Mouse (Mus musculus) liver, embryonic 14.5 days (tissue): Measurements from ENCODE around the gene Rnf113a2. TPM values are rescaled to one million over a fixed set of nuclear protein-coding genes. Genes with fewer than 3 reads are reported as not detected.

ENCODE experiments used
- ATAC-seq: fragments of 200-750 bp; cut with Nextera tagmentation; 2 replicates; pipeline ENCODE4 v1.8.0; 2017; ENCODE audit warnings: moderate number of reproducible peaks, mild to moderate bottlenecking, moderate library complexity; ENCODE audit not compliant: insufficient read depth
- DNase-seq, 3 experiments: peaks; one replicate each; pipeline ENCODE4 v3.0.0-alpha.2; 2012 to 2013; ENCODE audit warnings: low read depth in 3 of 3, low spot score in 3 of 3
- H3K27ac ChIP-seq: fragments of 300-500 bp; sonication (generic); 2 replicates; pipeline ENCODE4 v1.5.1; 2014; ENCODE audit warnings: moderate library complexity, mild to moderate bottlenecking, control low read depth, inconsistent platforms
- H3K27me3 ChIP-seq: fragments of 300-500 bp; sonication (generic); 2 replicates; pipeline ENCODE4 v1.6.1; 2014; ENCODE audit warnings: mild to moderate bottlenecking, low read length, moderate library complexity; ENCODE audit not compliant: control insufficient read depth, insufficient read depth
- H3K36me3 ChIP-seq: fragments of 300-500 bp; sonication (generic); replicated peaks from 2 replicates; pipeline ENCODE4 v1.6.1; 2014; ENCODE audit warnings: low read depth; ENCODE audit not compliant: control insufficient read depth, insufficient read depth
- H3K4me1 ChIP-seq, 2 experiments: fragments of 200-500 bp in 1 of 2; fragments of 300-500 bp in 1 of 2; sonication (generic) in 1 of 2; replicated peaks; 2 replicates each; pipeline ENCODE4 v1.6.1; 2012 to 2014; ENCODE audit warnings: antibody characterized with exemption in 1 of 2, inconsistent platforms in 1 of 2, low read length in 1 of 2; ENCODE audit not compliant: control insufficient read depth in 2 of 2, insufficient read depth in 2 of 2
- H3K4me2 ChIP-seq: fragments of 300-500 bp; sonication (generic); 2 replicates; pipeline ENCODE4 v1.6.1; 2014; ENCODE audit warnings: low read depth, mild to moderate bottlenecking, control low read depth, moderate library complexity
- H3K4me3 ChIP-seq, 2 experiments: fragments of 200-500 bp in 1 of 2; fragments of 300-500 bp in 1 of 2; sonication (generic) in 1 of 2; 2 replicates each; pipeline ENCODE4 v1.5.1; 2012 to 2014; ENCODE audit warnings: low read depth in 2 of 2, low read length in 2 of 2, mild to moderate bottlenecking in 2 of 2, control low read depth in 1 of 2, inconsistent platforms in 1 of 2, moderate library complexity in 1 of 2; ENCODE audit not compliant: insufficient read depth in 1 of 2
- H3K9ac ChIP-seq: fragments of 300-500 bp; sonication (generic); replicated peaks from 2 replicates; pipeline ENCODE4 v1.6.1; 2014; ENCODE audit warnings: mild to moderate bottlenecking, control low read depth, moderate library complexity
- H3K9me3 ChIP-seq: fragments of 300-500 bp; sonication (generic); 2 replicates; pipeline ENCODE4 v1.6.1; 2016; ENCODE audit warnings: low read length, mixed read lengths; ENCODE audit not compliant: control insufficient read depth
- CTCF ChIP-seq: IDR thresholded peaks from 2 replicates; pipeline ENCODE4 v1.5.1; 2016; ENCODE audit warnings: antibody characterized with exemption, low read depth, control low read depth
- EP300 ChIP-seq: IDR thresholded peaks from 2 replicates; pipeline ENCODE4 v1.6.1; 2016; ENCODE audit warnings: antibody characterized with exemption, low read depth
- WGBS: fragments of 180-500 bp; shearing (Covaris S2); extraction: QIAGEN DNeasy Blood & Tissue Kit; methylation state at CpG from one replicate; pipeline ENCODE4 v1.1.7; 2014; ENCODE audit not compliant: insufficient replicate concordance; 5-methylcytosine and 5-hydroxymethylcytosine counted together
- polyA plus RNA-seq, 2 experiments: library from polyadenylated mRNA; depleted of rRNA in 1 of 2; stranded (reverse) in 1 of 2; unstranded in 1 of 2; fragments of >200 nt; fragmentation: Nextera tagmentation in 1 of 2; extraction: Ambion mirVana in 1 of 2; gene quantifications; 2 replicates each; pipeline versions ENCODE4 v1.2.1 to v1.2.3; 2012 to 2014

Gene Rnf113a2
- polyA plus RNA-seq, 2 experiments, result 10.0 to 13.2 TPM

- Histone ChIP-seq H3K27ac (no peak overlapping the region), H3K36me3 (no peaks in the 10 kb centered on the region), H3K9me3 (no peaks in the 10 kb centered on the region), H3K9ac (peak overlapping the region; percentile 75), H3K4me1 (peaks cover 20 to 21% of the 10 kb centered on the region in 2 experiments), H3K4me3 (peak overlapping the region in 1 of 2 experiments; percentile 92; a peak in 2 of 4 replicates), H3K4me2 (peak overlapping the region; percentile 95), H3K27me3 (no peaks in the 10 kb centered on the region)
- 45% methylated on average over 10 of the region's 10 CpGs for WGBS
- ATAC-seq, result no peak
- DNase-seq, result no peak
- TF ChIP-seq EP300 (no peak), CTCF (no peak)
Observed at GRCm38 (mm10) chr12:84449887-84450286, 32.9 kb downstream of the Rnf113a2 start.

GRCm38 (mm10) chr12:84450351-84450717 is 33.3 kb downstream of the Rnf113a2 start:
- Histone ChIP-seq H3K9me3 (no peaks in the 10 kb centered on the region), H3K27me3 (no peaks in the 10 kb centered on the region), H3K4me3 (peak overlapping the region; percentile 60 to 92), H3K36me3 (no peaks in the 10 kb centered on the region), H3K4me1 (peaks cover 20 to 21% of the 10 kb centered on the region in 2 experiments), H3K9ac (peak overlapping the region; percentile 75), H3K4me2 (peak overlapping the region; percentile 95), H3K27ac (peak overlapping the region; percentile 52)
- no peak for TF ChIP-seq EP300
- TF ChIP-seq CTCF, result no peak
- DNase-seq (peak in 2 of 3 experiments; percentile 4 to 27), ATAC-seq (peak; percentile 1; the same call in 1 of the 2 replicates)
- 0% methylated on average over 6 of the region's 6 CpGs for WGBS

- H3K27me3 ChIP-seq, result no peaks in the 10 kb centered on the region
- H3K4me1 ChIP-seq, result peaks cover 20 to 21% of the 10 kb centered on the region in 2 experiments
- no peaks in the 10 kb centered on the region for H3K9me3 ChIP-seq
- TF ChIP-seq CTCF (no peak), EP300 (no peak; the same call in none of the 2 replicates)
- H3K27ac ChIP-seq, result peak within 1 kb of the TSS; percentile 74
- peak within 1 kb of the TSS; percentile 92 for H3K4me3 ChIP-seq
- H3K4me2 ChIP-seq, result peak within 1 kb of the TSS; percentile 95
- WGBS, result under 1% methylated on average over 49 of the region's 49 CpGs
- H3K36me3 ChIP-seq, result no peaks in the 10 kb centered on the region
- H3K9ac ChIP-seq, result peak within 1 kb of the TSS; percentile 92
- DNase-seq (peak; percentile 100), ATAC-seq (peak; percentile 95)
Observed at GRCm38 (mm10) chr12:84450718-84451646, 34.0 kb downstream of the Rnf113a2 start, which contains the start of the genes Aldh6a1 and Lin52. TSS of gene Aldh6a1 (minus strand) at chr12:84451004. TSS of gene Lin52 (plus strand) at chr12:84451422.

DNA sequence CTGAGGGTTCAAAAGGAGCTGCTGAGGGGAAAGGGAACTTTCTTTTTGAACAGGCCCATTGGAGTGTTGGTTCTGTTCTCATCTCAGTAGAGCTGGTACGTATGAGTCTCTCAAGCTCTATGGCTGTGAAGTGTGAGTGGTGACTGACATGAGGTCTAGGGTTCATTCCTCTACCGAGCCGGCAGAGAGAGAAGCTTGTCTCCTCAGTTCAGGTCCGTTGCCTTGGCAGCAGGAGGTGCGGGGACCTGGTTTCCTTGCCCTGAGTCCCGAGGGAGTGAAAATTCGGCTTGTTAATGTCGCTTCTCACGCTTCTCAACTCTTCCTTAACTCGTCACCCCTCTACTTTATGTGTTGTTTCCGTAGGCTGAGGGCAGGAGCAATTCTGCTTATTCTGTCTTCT is 34.8 kb downstream of the Rnf113a2 start:
- ATAC-seq (no peak), DNase-seq (peak; percentile 12 to 28 (median 17))
- Histone ChIP-seq H3K36me3 (no peaks in the 10 kb centered on the region; the same call in 1 of the 2 replicates), H3K27me3 (no peaks in the 10 kb centered on the region), H3K4me2 (peak overlapping the region; percentile 83), H3K4me3 (peak overlapping the region; percentile 92), H3K9ac (peak overlapping the region; percentile 92), H3K9me3 (no peaks in the 10 kb centered on the region), H3K4me1 (peaks cover 20 to 21% of the 10 kb centered on the region in 2 experiments), H3K27ac (peak overlapping the region; percentile 74)
- TF ChIP-seq EP300 (no peak), CTCF (no peak)
- WGBS, result 1% methylated on average over 11 of the region's 11 CpGs

DNA sequence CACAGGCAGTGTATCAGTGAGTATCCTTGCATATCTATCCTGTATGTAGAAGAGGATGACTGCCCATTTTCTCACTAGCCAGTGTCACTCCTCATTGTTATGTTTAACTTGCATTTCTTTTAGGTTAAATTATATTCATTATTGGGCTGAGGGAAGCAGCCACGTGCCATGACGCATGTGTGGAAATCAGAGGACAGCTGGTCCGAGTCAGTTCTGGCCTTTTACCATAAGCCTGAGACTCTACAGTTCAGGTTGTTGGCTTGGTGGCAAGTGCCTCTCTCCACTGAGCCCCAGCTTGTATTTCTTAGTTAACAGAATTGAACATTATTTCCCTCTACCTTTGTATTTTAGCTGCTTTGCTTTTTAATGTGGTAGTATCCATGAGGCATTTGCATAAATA is 39.9 kb downstream of the Rnf113a2 start:
- H3K4me1 ChIP-seq, result peaks cover 16 to 17% of the 10 kb centered on the region in 2 experiments
- no peaks in the 10 kb centered on the region for H3K27me3 ChIP-seq
- H3K9ac ChIP-seq, result no peak overlapping the region
- peaks cover 32% of the 10 kb centered on the region for H3K36me3 ChIP-seq
- H3K27ac ChIP-seq, result no peak overlapping the region
- H3K9me3 ChIP-seq, result no peaks in the 10 kb centered on the region
- WGBS, result 90% methylated on average over 3 of the region's 3 CpGs
- TF ChIP-seq CTCF (no peak), EP300 (no peak)
- no peak overlapping the region for H3K4me2 ChIP-seq
- no peak for ATAC-seq
- H3K4me3 ChIP-seq, result no peak overlapping the region
- DNase-seq, result no peak
